Mouse (Mus musculus): ENCODE measurements around the gene Cdipt.

Gene Cdipt

GRCm38 (mm10) chr7:126975950-126976866, 494 bp downstream of the Cdipt start, which contains the start of gene Cdiptos:
Cdiptos (minus strand) TSS chr7:126976098.
- DNase-seq = peak; percentile 97

GRCm38 (mm10) chr7:126976878-126977459, 1.3 kb downstream of the Cdipt start:
- peak; percentile 36 for DNase-seq

GRCm38 (mm10) chr7:126978841-126979240, 3.1 kb downstream of the Cdipt start:
- no peak for DNase-seq

GRCm38 (mm10) chr7:126981601-126982000, 5.9 kb downstream of the Cdipt start:
- no peak for DNase-seq

- no peak for DNase-seq
These were observed 6.3 kb downstream of the Cdipt start for GRCm38 (mm10) chr7:126982054-126982453.

GRCm38 (mm10) chr7:126983113-126983512, 7.4 kb downstream of the Cdipt start:
- no peak for DNase-seq

- no peak for DNase-seq
These were observed 9.1 kb downstream of the Cdipt start for GRCm38 (mm10) chr7:126984667-126985444.

- DNase-seq = peak; percentile 72
These were observed 10.6 kb downstream of the Cdipt start for GRCm38 (mm10) chr7:126986319-126986718.

- no peak for DNase-seq
These were observed 13.1 kb downstream of the Cdipt start for GRCm38 (mm10) chr7:126988816-126989215.

GRCm38 (mm10) chr7:126996449-126996848, 20.7 kb downstream of the Cdipt start:
- DNase-seq = no peak

- DNase-seq = no peak
These were observed 23.9 kb downstream of the Cdipt start for GRCm38 (mm10) chr7:126999568-126999967.

- no peak for DNase-seq
These were observed 27.9 kb downstream of the Cdipt start for GRCm38 (mm10) chr7:127003620-127004019.

- DNase-seq = no peak
These were observed 28.6 kb downstream of the Cdipt start for GRCm38 (mm10) chr7:127004122-127004875.

- DNase-seq = no peak
These were observed 31.8 kb downstream of the Cdipt start for GRCm38 (mm10) chr7:127007313-127008024.

- peak; percentile 38 for DNase-seq
These were observed 32.7 kb downstream of the Cdipt start for GRCm38 (mm10) chr7:127008239-127009019.

GRCm38 (mm10) chr7:127009307-127010085, 33.8 kb downstream of the Cdipt start:
- no peak for DNase-seq

- DNase-seq = no peak
These were observed 35.3 kb downstream of the Cdipt start for GRCm38 (mm10) chr7:127011051-127011450.

GRCm38 (mm10) chr7:127011717-127012116, 36.0 kb downstream of the Cdipt start:
- no peak for DNase-seq

- no peak for DNase-seq
These were observed 36.7 kb downstream of the Cdipt start for GRCm38 (mm10) chr7:127012374-127012773.

GRCm38 (mm10) chr7:127012845-127013244, 37.1 kb downstream of the Cdipt start:
- no peak for DNase-seq
